Mouse (Mus musculus) left cerebral cortex, postnatal 14 days (tissue): Measurements from ENCODE around the gene Skint2. TPM values are rescaled to one million over a fixed set of nuclear protein-coding genes. Genes with fewer than 3 reads are reported as not detected.

Experiments used
- DNase-seq, 2 experiments: peaks; one replicate each; pipeline ENCODE4 v3.0.0; 2021 to 2022; ENCODE audit warnings: low spot score in 2 of 2, mixed read lengths in 1 of 2
- intact Hi-C: fragments of 180-260 bp; cut with DNase I; formaldehyde crosslinking; loops from one replicate; pipeline ENCODE4 v1.15.1; 2025
- long read RNA-seq, 2 experiments: library from polyadenylated mRNA; stranded (forward); transcript quantifications; one replicate each; pipeline ENCODE4 v2.0.0; 2021
- total RNA-seq, 2 experiments: library from RNA; stranded (reverse); gene quantifications; 2 replicates each; pipeline ENCODE4 v1.2.3; 2021

The Skint2 gene
- total RNA-seq, result not detected
- long read RNA-seq, experiment 1, result 0 reads
- long read RNA-seq, experiment 2, result 0 reads

DNA sequence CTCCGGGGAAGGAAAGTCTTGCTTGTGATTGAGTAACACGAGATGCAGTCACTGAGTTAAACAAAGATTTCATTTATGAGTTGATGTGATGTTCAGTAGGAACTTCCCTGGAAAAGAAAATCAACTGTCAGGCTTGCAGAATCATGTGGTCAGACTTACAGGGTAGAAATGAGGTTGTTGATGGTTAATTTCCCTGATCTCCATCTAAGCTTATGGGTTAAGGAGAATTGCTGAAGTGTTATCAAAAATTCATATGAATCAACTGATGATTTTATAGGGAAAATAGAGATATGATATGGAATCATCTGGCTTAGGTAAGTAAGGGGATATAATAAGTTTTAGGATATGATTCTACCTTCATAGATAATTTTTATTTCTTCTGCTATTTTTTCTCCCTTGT is at the start of gene Skint2:
Gene Skint2 (plus strand): TSS at position 301 of the 400 bp plus-strand sequence.
- intact Hi-C loops, result no loop called here
- DNase-seq, result no peak

Other genes with a start within 250 kb of the Skint2 start
- not detected for gene Skint9, start 123.2 kb upstream of the Skint2 start, total RNA-seq
- gene Skint10, start 217.7 kb downstream of the Skint2 start, total RNA-seq, result not detected